Mouse (Mus musculus): ENCODE measurements around the gene Dthd1. TPM values are rescaled to one million over a fixed set of nuclear protein-coding genes. Genes with fewer than 3 reads are reported as not detected.

Dthd1 gene
- not detected for total RNA-seq (2021)
- long read RNA-seq, experiment 1 = 0 reads
- long read RNA-seq, experiment 2 = 0 reads

DNA sequence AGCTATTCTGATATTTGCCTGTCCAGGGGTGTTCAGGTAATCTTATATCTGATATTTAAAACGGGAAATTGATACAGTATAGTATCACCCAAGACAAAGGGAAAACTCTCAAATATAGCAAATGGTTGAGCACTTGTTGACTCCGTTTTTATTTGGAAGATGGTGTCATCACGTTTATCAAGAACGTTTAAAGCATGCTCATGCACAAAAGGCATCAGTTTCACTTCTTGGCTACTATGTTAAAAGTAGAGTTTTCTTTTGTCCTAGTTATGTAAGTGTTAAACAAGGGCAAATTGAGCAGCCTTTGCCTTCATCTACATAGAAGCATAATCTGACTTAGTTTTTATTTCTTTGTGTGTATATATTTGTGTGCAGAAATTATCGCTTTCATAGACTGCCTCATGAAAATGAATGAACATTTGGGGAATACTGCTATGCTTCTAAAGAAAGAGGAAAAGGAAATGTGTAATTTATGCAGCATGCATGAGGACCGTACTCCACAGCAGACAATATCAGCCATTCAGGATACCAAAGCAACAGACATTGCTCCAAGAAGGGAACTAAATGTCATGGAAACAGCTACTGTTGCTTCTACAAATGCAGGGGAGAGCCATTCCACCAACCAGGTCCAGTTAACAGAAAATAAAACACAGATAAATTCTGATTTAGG lies at the start of gene Dthd1:
Dthd1 (plus strand) TSS at position 422 of the 670 bp plus-strand sequence.
- no peak for DNase-seq

DNA sequence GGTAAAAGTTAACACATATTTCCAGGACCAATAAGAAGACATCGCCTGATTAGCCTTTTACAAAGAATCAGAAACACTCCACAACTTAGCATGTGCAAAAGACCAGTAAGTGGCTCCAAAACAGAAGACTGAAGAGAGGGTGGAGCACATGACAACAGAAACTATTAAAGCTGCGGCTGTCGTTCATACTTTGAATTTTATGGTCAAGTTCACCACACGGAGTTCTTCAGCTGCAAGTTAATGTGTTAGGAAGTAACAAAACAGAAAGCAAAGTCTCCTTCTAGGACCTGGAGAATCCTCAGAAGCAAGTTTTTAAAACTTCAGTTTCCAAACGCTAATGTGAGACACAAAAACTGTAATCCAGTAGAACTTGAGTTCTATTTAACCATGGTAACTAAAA lies 49.5 kb upstream of the Dthd1 start:
- DNase-seq = no peak

DNA sequence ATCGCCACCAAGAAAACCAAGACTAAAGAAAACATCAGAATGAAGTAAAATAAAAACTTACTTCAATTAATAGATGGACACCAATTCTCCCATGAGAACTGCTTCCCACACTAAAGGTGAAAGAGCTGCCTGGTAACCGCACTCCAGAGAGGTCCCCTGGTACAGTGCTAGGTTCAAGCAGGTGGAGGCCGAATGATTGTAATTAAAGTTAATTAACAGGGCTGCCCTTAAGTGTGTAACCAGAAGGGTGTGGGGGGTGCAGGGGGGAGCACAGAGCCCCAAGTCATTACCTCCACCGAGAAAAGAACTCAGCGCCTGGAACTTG lies 48.2 kb upstream of the Dthd1 start:
- DNase-seq = no peak

DNA sequence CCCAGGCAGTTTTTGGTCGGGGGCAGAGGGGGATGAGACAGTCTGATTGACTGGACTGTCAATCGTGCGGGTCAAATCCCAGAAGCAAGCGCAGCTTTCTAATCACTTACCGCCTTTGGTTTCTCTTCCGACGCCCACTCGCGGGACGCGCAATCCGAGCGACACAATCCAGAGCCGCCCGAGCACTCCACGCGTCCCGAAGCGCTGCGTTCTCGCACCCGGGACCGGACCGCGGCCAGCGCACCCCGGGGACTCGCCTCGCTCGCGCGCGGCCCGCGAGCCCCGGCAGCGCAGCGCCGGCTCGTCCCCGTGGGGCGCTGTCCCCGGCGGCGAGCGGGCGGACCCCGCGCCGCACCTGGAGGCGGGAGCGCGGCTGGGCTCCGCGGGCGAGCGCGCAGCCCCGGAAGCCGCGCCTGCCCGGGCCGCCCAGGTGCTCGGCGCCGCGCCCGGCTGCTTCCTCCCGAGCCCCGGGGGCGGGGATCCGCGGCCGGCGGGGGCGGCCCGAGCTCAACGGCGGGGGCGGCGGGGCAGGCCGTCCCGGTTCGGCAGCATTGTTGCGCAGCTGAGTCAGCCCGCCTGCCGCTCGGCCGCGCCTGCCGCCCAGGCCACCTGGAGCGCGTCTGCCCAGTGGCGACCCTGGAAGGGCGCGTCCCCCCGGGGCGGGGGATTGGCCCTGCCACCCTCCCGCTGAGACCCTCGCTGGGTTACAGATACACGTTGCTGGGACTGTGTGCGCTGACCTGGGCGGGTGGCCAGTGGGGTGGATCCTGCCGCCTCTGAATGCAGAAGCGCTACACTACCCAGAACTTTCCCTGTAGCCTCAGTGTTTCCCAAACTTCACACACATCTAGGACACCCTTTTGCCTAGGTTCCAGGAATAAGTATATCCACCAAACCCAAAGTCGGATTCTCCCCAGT lies 47.6 kb upstream of the Dthd1 start, which contains the start of gene Arap2:
Arap2 (minus strand) TSS at position 376 of the 918 bp plus-strand sequence.
- DNase-seq = peak; percentile 44

DNA sequence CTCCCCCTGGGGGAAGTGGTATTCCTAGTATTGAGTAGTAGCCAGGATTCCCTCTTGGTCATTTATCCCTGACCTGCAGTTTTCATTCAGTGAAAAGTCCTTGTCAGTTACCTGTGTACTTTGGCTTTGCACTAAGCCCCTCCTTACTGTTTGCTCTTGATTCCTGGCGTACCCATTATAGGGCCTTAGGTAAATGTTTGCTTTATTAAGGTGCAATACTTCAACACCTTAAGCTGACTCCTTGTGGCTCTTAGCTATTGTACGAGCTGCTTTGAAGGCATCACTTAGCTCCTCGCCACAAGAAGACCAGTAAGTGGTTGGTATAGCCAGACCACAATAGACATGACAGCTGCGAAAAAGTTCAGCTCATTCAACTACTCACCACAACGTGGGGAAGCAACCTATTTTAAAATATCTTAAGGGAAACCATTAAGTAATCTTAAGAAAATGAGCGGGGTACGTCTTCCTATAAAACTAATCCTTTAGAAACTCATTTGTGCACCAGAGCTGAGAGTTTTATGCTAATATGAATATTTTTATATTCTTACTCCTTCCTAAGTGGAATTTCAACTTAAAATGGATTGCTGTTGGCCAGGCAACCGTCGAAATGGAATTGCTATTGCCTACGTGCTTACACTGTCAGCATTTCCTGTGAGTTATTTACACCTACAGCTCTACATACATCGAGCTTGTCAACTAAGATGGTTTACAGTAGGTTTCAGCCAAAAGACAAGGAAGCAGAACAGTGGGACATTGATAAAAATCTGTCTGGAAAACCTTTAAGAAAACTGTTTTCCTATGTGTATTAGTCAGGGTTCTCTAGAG lies 41.6 kb upstream of the Dthd1 start:
- no peak for DNase-seq

DNA sequence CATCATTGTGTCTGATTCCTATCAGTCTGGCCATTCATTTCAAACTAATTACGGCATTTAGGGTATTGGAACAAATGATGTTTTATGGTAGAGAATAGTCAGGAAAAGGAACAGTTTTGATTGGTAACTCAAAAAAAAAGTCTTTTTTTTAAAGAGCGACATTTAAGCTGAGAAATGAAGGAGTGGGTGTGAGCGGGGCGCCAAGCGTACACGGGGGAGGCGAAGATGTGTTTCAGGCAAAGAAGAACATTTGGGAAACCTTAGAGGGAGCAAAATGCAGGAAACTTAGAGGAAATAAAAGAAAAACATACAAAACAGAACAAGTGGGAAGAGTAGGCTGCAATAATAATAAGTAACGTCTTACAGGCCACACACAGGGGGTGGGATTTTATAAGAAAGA lies 35.8 kb upstream of the Dthd1 start:
- DNase-seq = no peak

DNA sequence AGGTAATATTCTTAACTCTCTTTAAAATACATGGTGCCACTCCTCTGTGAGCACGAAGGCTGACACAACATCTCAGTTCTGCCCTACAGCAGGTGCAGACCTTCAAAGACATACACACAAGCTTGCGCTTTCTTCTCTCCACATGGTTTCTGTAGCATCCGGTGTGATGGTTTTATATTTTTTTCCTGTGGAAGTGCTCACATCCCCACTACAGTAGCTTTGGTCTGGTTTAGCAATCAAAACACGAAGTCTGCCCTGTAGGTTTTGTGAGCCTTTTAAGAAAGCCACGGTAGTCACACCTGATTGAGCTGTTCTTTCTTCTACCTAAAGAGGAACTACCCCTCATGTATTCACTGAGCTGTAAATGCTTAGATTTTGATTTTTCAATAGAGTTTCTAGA lies 34.9 kb upstream of the Dthd1 start:
- DNase-seq = no peak

DNA sequence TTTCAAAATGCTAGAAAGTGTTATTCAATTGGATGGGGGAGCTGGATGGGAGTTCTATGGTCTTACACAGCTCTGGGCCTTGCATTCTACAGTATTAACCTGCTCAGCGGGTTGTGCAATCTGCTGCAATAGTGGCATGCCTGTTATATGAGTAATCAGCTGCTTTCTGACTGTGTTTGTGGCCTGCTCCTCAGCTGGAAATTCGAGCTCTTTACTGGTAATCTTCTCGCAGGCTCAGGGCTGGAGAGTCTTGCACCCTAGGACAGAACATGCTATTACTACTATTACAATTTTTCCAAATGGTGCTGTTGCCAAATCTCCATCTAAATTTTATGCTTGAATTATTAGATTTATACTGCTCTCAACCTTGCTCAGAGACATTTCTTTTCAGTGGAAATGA lies 26.8 kb upstream of the Dthd1 start:
- no peak for DNase-seq

GRCm38 (mm10) chr5:62790921-62791564 lies 22.6 kb upstream of the Dthd1 start:
- DNase-seq = no peak

- DNase-seq = no peak
Measured at GRCm38 (mm10) chr5:62792776-62793175, 20.8 kb upstream of the Dthd1 start.

GRCm38 (mm10) chr5:62814072-62814414 lies 420 bp downstream of the Dthd1 start:
- DNase-seq = no peak

GRCm38 (mm10) chr5:62815741-62816140 lies 2.1 kb downstream of the Dthd1 start:
- DNase-seq = no peak

- no peak for DNase-seq
Measured at GRCm38 (mm10) chr5:62819567-62819966, 5.9 kb downstream of the Dthd1 start.

GRCm38 (mm10) chr5:62820363-62821271 lies 7.0 kb downstream of the Dthd1 start:
- no peak for DNase-seq

DNA sequence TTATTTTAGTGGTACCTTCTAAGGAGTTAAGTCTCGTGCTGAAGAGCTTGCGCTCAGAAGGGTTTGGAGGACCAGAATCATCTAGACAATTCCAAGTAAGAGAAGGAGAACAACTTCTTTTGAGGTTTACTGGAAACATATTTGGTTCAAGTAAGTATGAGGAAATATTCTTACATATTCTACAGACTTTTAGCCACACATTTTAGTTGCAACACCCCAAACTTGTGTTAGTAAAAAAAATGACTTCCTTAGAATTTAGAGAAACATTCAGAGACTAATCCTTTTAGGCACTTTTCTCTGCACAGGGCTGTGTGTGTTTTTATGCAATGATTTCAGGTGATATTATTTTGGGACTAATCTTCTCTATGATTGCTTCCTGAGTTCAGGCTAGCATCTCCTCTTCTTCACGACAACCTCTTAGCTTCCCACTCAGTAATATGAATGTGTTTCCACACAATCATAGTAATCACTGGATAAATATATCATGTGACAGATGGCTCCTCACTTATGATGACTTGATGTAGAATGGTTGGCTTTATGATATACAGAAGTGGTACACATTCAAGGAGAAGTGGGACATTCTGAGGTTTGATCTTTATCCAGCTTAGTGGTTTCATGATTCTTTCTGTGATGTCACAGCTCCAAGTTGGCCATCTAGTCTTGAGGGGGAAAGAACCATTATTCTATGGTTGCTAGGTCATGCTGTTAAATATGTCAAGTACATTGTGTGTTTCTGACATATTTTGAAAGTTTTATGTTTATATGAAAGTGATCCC lies 29.5 kb downstream of the Dthd1 start:
- no peak for DNase-seq

- no peak for DNase-seq
Measured at GRCm38 (mm10) chr5:62846571-62847131, 33.0 kb downstream of the Dthd1 start.

DNA sequence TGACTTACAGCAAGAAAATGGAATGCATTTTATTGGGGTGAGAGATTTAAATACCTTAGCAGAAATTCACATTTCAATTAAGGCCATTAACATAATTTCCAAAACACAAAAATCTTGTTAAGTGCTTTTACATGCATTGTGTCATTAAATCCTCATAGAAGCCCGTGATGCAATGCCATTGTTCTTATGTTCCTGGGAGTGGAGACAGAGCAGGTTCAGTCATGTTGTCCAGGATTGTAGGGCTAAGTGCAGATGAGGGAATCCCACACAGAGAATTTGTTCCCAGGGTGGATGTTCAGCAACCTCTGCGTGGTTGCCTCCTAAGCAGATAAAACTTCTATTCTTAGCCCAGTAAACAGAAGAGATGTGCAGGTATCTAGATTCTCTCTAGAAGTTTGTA lies 37.7 kb downstream of the Dthd1 start:
- DNase-seq = no peak

GRCm38 (mm10) chr5:62854361-62854844 lies 40.8 kb downstream of the Dthd1 start:
- DNase-seq = no peak

DNA sequence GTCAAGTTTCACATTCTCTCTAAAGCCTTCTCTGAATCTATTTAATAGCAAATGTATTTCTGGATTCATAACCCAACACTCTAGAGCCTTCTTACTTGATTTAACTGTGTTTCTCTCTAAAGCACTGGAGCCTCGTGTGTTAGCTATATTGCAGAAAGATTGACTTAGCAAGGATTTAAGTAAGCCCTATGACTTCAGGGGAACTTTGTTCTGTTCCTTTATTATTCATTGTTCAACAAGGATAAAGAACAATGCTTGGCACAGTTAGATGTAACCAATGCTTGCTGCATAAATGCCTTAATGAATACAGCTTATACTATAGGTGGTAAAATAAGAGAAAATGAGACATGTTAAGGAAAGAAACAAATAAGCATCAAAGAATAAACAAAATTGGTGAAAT lies 43.9 kb downstream of the Dthd1 start:
- no peak for DNase-seq

DNA sequence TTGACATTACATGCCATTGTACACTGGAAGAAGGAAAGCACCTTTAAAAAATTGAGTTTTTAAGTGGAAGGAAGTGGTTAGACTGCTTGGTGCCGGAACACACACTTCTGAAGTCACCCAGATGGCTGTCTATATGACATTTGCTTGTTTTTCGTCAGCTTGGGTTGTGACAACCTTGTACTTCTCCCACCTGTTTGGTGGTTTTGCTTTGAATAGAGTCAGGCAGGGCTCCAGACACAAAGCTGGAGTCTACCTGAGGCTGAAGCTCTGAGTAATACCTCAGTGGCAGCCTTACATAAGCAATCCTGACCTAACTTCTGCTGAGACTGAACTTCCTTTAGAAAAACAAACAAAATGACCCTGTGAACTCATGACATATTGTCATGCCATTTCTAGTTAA lies 44.7 kb downstream of the Dthd1 start:
- no peak for DNase-seq

All from gastrocnemius, postnatal 10 days (tissue).